Mouse (Mus musculus): ENCODE measurements around the gene Rnf186. TPM values are rescaled to one million over a fixed set of nuclear protein-coding genes. Genes with fewer than 3 reads are reported as not detected.

The Rnf186 gene
- polyA plus RNA-seq, 1 experiment from 2014 or later = not detected

Other genes starting within 250 kb of the Rnf186 start
- gene Pla2g2c, start 242.3 kb upstream of the Rnf186 start, polyA plus RNA-seq (2016; fragmentation: Nextera tagmentation; extraction: Ambion mirVana) = 0.10 TPM in 1 of 2 replicates, not detected in the other
- 0.16 and 0.23 TPM in 2 replicates for gene Ubxn10, start 229.9 kb upstream of the Rnf186 start, polyA plus RNA-seq (2016; fragmentation: Nextera tagmentation; extraction: Ambion mirVana)
- not detected in 2 replicates for gene Pla2g2f, start 209.5 kb upstream of the Rnf186 start, polyA plus RNA-seq (2016; fragmentation: Nextera tagmentation; extraction: Ambion mirVana)
- gene Pla2g2d, start 191.4 kb upstream of the Rnf186 start, polyA plus RNA-seq (2016; fragmentation: Nextera tagmentation; extraction: Ambion mirVana) = 0.05 and 0.06 TPM in 2 replicates
- not detected in 2 replicates for gene Pla2g5, start 103.6 kb upstream of the Rnf186 start, polyA plus RNA-seq (2016; fragmentation: Nextera tagmentation; extraction: Ambion mirVana)
- not detected in 2 replicates for gene Gm13030, start 93.1 kb upstream of the Rnf186 start, polyA plus RNA-seq (2016; fragmentation: Nextera tagmentation; extraction: Ambion mirVana)
- gene Pla2g2e, start 89.2 kb upstream of the Rnf186 start, polyA plus RNA-seq (2016; fragmentation: Nextera tagmentation; extraction: Ambion mirVana) = not detected in 2 replicates
- gene Otud3, start 53.2 kb upstream of the Rnf186 start, polyA plus RNA-seq (2016; fragmentation: Nextera tagmentation; extraction: Ambion mirVana) = 2.3 and 2.5 TPM in 2 replicates
- gene Tmco4, start 5.8 kb downstream of the Rnf186 start, polyA plus RNA-seq (2016; fragmentation: Nextera tagmentation; extraction: Ambion mirVana) = 2.1 and 2.5 TPM in 2 replicates
- gene Htr6, start 108.5 kb downstream of the Rnf186 start, polyA plus RNA-seq (2016; fragmentation: Nextera tagmentation; extraction: Ambion mirVana) = 0.10 TPM in 1 of 2 replicates, not detected in the other
- 2.1 and 2.5 TPM in 2 replicates for gene Nbl1, start 125.9 kb downstream of the Rnf186 start, polyA plus RNA-seq (2016; fragmentation: Nextera tagmentation; extraction: Ambion mirVana)
- gene Minos1, start 164.0 kb downstream of the Rnf186 start, polyA plus RNA-seq (2016; fragmentation: Nextera tagmentation; extraction: Ambion mirVana) = 401 and 406 TPM in 2 replicates
- 208 and 209 TPM in 2 replicates for gene Capzb, start 225.8 kb downstream of the Rnf186 start, polyA plus RNA-seq (2016; fragmentation: Nextera tagmentation; extraction: Ambion mirVana)

All from liver, embryonic 12.5 days (tissue).